Mouse (Mus musculus): Measurements from ENCODE around the gene Sarm1.
"Not testable (repeated sequence)": the region's sequence is repeated elsewhere in the genome, so short reads cannot be mapped to it uniquely, and the experiment has no call there.

Sarm1 gene

DNA sequence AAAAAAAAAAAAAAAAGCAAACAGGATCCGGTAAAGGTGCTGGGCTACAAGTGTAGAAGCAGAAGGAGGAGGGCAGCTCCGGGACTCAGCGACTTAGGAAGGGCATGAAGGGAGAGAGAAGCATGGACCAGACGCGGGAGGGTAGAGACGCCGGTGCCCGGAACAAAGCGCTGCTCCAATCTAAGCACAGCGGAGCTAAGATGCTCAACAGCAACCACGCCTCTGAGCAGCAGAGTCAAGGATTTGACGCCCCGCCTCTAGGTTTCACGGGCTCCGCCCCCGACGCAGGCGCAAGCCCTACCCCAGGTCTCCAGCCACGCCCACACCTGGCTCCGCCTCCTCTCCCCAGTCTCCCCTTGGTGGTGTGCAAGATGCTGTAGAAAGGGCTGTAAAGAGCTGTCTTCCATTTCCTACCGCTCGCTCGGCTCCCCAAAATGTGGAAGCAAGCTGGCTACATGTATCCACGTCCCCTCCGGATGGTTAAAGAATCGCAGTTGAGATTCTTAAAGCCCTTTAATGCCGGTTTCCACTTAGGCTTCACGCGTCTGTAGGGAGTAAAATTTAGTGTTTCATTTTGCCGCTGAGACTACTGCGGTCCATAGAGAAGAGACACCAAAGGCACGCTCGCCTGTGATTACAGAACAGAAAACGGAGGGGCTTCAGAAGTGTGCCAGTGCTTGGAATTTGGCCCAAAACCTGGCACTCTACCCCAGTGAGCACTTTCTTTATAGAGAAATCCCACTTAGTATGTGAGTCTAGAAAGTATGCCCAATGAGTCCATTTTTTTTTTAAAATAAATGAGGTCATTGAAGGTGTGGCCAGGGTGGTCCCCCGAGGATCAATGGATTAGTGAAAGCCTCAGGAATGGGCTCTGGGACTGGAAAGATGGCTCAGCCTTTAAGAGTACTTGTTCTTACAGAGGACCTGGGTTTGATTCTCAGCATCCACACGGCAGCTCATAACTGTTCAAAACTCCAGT is at the start of gene Sarm1:
Sarm1 (minus strand) TSS at position 211 of the 979 bp plus-strand sequence.
- peak; percentile 93 for DNase-seq (ENCODE audit: extremely low spot score, low spot score)

DNA sequence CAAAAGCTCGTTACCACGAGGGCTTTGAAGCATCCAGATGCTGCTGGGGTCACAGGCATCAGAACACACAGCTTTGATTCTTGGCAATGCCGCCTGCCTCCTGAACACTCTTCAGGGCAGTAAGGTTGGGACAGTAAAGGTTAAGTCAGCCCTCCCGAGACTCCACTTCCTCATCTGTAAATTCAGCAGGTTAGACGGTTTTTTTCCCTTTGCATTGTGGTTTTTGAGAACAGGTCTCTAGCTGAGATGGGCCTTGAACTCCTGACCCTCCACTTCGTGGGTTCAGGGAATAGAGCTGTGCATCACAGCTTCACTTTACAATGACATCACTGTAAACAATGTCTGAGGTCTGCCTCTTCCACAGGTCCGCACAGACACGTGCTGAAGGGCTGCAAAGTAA is 47.6 kb upstream of the Sarm1 start:
- DNase-seq (ENCODE audit: extremely low spot score, low spot score) = no peak

- no peak for DNase-seq (ENCODE audit: extremely low spot score, low spot score)
Measured at GRCm38 (mm10) chr11:78544449-78545111, 47.0 kb upstream of the Sarm1 start.

- DNase-seq (ENCODE audit: extremely low spot score, low spot score) = no peak
Measured at GRCm38 (mm10) chr11:78540358-78540757, 42.8 kb upstream of the Sarm1 start.

- DNase-seq (ENCODE audit: extremely low spot score, low spot score) = no peak
Measured at GRCm38 (mm10) chr11:78536690-78537084, 39.1 kb upstream of the Sarm1 start.

GRCm38 (mm10) chr11:78536080-78536689 is 38.6 kb upstream of the Sarm1 start, which contains the start of the genes Tnfaip1 and Ift20:
Gene Tnfaip1 (minus strand): TSS chr11:78536332.
Gene Ift20 (plus strand): TSS chr11:78536361.
- peak; percentile 95 for DNase-seq (ENCODE audit: extremely low spot score, low spot score)

DNA sequence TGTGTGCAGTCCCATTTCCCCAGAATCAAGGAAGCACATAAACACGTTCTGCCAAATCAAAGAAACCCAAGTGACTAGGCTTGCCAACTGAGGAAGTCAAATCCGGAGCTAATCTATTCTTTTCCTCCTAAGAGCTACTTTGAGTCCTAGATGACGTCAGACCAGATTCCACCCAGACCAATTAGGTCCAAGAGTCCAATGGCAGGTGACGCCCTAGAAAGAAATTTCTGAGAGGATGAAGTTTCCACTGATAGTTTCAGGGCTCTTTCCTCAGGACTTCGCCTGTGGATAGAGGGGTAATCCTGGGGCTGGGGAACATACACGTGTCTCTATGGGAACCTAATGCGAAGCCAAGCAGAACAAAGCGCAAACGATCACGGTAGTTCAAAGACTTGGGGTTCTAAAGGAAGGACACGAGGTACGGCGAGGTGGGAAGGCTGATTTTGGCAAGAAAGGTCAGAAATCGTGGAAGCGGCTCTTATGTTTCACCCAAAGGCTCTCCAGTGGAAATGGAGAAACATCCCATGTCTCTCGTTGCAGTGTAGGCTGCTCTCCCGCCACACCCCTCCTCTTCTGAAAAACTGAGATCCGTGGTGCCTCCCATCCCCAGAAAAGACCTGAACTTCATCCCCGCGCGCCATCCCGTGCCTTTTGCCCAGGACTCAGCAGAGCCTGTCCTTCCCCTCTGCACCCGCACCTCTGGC is 38.0 kb upstream of the Sarm1 start:
- DNase-seq (ENCODE audit: extremely low spot score, low spot score) = no peak

GRCm38 (mm10) chr11:78534516-78534915 is 37.0 kb upstream of the Sarm1 start:
- DNase-seq (ENCODE audit: extremely low spot score, low spot score) = no peak

DNA sequence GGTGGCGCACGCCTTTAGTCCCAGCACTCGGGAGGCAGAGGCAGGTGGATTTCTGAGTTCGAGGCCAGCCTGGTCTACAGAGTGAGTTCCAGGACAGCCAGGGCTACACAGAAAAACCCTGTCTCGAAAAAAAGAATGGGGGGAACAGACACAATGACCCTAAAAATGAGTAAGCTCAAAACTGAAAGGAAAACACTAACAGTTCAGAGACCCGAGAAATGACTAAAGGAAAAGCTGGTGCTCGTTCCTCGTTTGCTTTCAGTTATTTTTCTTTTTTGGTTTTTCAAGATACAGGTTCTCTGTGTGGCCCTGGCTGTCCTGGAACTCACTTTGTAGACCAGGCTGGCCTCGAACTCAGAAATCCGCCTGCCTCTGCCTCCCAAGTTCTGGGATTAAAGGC is 34.0 kb upstream of the Sarm1 start:
- DNase-seq (ENCODE audit: extremely low spot score, low spot score) = not testable (repeated sequence)

- DNase-seq (ENCODE audit: extremely low spot score, low spot score) = no peak
Measured at GRCm38 (mm10) chr11:78531046-78531445, 33.5 kb upstream of the Sarm1 start.

- DNase-seq (ENCODE audit: extremely low spot score, low spot score) = no peak
Measured at GRCm38 (mm10) chr11:78530001-78530400, 32.4 kb upstream of the Sarm1 start.

- DNase-seq (ENCODE audit: extremely low spot score, low spot score) = no peak
Measured at GRCm38 (mm10) chr11:78528714-78529113, 31.2 kb upstream of the Sarm1 start.

GRCm38 (mm10) chr11:78524838-78525237 is 27.3 kb upstream of the Sarm1 start:
- DNase-seq (ENCODE audit: extremely low spot score, low spot score) = no peak

GRCm38 (mm10) chr11:78523241-78523955 is 25.8 kb upstream of the Sarm1 start:
- no peak for DNase-seq (ENCODE audit: extremely low spot score, low spot score)

DNA sequence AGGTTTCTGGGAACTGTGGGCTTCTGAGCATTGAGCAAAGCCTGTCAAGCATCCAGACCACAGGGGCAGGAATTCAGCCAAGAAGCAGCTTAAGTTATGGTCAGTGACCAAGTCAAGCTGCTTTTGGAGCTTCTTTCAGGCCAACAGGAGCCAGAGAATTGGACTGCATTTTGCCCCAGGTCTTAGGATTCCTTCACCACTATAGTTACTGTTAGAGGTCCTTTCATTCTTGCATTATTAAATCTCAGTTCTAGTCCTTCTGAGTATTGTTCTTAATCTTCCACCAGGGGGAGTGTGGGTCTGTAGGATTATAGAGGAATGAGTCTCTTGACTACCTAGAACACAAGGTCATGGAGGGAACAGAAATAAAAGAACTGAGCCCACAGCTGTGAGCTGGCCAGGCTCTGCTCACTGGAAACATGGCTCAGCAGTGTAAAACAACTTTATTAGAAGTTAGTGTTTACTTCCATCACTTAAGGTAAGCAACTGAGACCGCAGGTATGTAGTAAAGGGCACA is 25.0 kb upstream of the Sarm1 start:
- no peak for DNase-seq (ENCODE audit: extremely low spot score, low spot score)

DNA sequence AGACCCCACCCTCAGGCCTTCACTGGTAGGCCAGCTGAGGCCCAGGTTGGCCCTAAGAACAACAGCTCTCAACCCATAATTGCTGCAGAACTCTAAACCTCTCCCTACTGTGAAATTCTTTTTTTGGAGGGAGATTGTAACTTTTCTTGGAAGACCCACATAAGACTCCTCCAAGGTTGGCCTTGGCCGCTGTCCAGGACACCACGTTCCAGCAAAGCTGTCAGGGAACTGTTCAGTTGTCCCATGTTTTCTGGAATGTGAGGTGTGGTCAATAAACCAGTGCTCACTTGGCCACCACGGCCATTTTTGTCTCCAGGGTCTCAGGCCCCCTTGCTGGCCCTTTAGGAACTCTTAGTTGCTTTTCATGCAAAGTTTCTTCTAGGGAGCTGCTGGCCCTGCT is 24.3 kb upstream of the Sarm1 start:
- no peak for DNase-seq (ENCODE audit: extremely low spot score, low spot score)

DNA sequence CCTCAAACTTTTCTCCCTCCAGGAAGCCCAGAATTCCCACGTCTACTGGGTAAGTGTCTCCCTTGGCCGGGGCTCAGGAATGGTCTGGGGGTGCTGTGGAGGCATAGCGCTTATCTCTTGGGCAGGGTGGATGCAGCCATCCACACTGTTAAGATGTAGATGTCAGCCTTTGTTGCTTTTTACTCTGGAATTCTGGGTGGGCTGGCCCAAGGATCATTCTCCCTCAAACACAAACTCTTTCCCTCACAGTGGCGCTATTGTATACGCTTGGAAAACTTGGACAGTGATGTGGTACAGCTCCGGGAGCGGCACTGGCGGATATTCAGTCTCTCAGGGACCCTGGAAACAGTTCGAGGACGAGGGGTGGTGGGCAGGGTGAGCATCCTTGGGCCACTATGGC is 21.4 kb upstream of the Sarm1 start:
- DNase-seq (ENCODE audit: extremely low spot score, low spot score) = no peak

DNA sequence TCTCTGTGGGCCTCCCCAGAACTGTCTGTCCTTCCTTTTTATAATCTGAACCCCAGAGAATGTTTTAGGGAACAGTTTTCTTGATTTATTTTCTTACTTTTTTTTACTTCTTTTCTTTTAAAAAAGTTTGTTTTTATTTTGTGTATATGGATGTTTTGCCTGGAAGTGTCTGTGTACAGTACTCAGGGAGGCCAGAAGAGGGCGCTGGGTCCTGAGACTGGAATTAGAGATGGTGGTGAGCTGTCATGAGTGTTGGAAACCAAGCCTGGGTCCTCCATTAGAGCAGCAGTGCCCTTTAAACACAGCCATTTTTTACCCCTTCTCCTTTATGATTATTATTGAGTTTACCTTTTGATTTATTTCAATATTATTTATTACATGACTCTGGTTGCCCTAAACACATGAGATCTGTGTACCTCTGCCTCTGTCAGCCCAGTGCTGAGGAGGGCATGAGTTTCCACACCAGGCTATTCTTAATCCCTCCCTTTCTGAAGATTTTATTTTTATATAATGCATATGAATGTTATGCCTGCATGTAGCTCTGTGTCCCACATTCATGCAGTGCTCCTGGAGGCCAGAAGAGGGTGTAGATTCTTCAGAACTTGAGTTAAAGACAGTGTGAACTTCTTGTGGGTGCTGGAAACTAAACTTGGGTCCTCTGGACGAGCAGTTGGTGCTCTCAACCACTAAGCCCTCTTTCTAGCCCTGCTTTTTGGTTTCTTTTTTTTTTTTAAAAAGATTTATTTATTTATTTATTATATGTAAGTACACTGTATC is 18.2 kb upstream of the Sarm1 start:
- no peak for DNase-seq (ENCODE audit: extremely low spot score, low spot score)

- no peak for DNase-seq (ENCODE audit: extremely low spot score, low spot score)
Measured at GRCm38 (mm10) chr11:78513106-78513790, 15.7 kb upstream of the Sarm1 start.
